In the genomic region with DNA sequence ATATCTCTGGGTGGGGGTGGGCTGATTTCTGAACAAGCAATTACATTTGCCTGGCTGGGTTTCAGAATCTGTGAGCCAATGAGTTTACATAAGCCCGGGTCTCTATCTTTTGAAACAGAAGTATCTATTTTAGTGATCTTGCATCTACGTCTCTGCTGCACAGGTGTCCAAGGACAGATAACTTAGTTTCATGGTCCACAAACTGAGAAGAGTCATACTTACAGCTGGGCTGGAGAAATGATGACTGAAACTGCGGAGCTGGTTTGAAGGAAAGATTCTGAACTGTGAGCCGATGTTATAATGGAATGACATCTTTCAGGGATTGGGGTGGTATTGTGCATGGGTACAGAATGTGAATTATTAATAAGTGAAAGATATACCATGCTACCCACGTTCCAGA, we compare ENCODE assay signal across 31 mouse cellular contexts.
"Had no signal": no experiment of that assay in that cellular context is flagged by ENCODE, and none has a peak within 500 bp of the region (broad histone marks: within the 10 kb centered on the region; RNA-seq: fewer than 3 reads in every experiment).

No protein-coding gene starts in this region.

- H3K27ac ChIP-seq: limb, embryonic 10.5 days; limb, embryonic 12.5 days; limb, embryonic 13.5 days; limb, embryonic 15.5 days; liver, embryonic 12.5 days; liver, embryonic 13.5 days; liver, embryonic 14.5 days; liver, embryonic 15.5 days; lung, embryonic 15.5 days; macrophage; midbrain, embryonic 10.5 days; midbrain, embryonic 12.5 days; midbrain, embryonic 13.5 days; midbrain, embryonic 15.5 days had no signal

- H3K36me3 ChIP-seq: limb, embryonic 10.5 days; limb, embryonic 12.5 days; limb, embryonic 13.5 days; limb, embryonic 15.5 days; liver, embryonic 12.5 days; liver, embryonic 13.5 days; liver, embryonic 15.5 days; lung, embryonic 15.5 days; midbrain, embryonic 10.5 days; midbrain, embryonic 12.5 days; midbrain, embryonic 13.5 days; midbrain, embryonic 15.5 days had no signal

- H3K27me3 ChIP-seq: limb, embryonic 12.5 days; limb, embryonic 13.5 days; limb, embryonic 15.5 days; liver, embryonic 13.5 days; liver, embryonic 15.5 days; lung, embryonic 15.5 days; megakaryocyte, embryonic 14.5 days; midbrain, embryonic 12.5 days; midbrain, embryonic 13.5 days; midbrain, embryonic 15.5 days had no signal

- DNase-seq: left cerebral cortex, postnatal 4 days; liver; liver, embryonic 13.5 days; liver, postnatal 0 days; lung, adult 18-20 months; lung, adult 2 months; lung, embryonic 14.5 days; lung, postnatal 10 days; lung, postnatal 14 days; lung, postnatal 36 days; lung, postnatal 4 days; midbrain, embryonic 14.5 days had no signal

- H3K4me2 ChIP-seq: limb, embryonic 12.5 days; limb, embryonic 13.5 days; limb, embryonic 15.5 days; liver, embryonic 11.5 days; liver, embryonic 12.5 days; liver, embryonic 13.5 days; liver, embryonic 15.5 days; lung, embryonic 14.5 days; lung, embryonic 15.5 days; midbrain, embryonic 11.5 days; midbrain, embryonic 12.5 days; midbrain, embryonic 13.5 days; midbrain, embryonic 15.5 days had no signal

- H3K9me3 ChIP-seq: limb, embryonic 10.5 days; limb, embryonic 12.5 days; limb, embryonic 13.5 days; limb, embryonic 15.5 days; liver, embryonic 12.5 days; liver, embryonic 13.5 days; liver, embryonic 15.5 days; lung, embryonic 15.5 days; megakaryocyte, embryonic 14.5 days; midbrain, embryonic 10.5 days; midbrain, embryonic 12.5 days; midbrain, embryonic 13.5 days; midbrain, embryonic 15.5 days had no signal

- H3K4me1 ChIP-seq: liver, embryonic 12.5 days; liver, embryonic 13.5 days; liver, embryonic 15.5 days; megakaryocyte, embryonic 14.5 days; midbrain, embryonic 10.5 days; midbrain, embryonic 12.5 days; midbrain, embryonic 13.5 days; midbrain, embryonic 15.5 days had no signal

- ATAC-seq: liver, embryonic 12.5 days; liver, postnatal 0 days; lung, postnatal 0 days; midbrain, embryonic 13.5 days; midbrain, embryonic 15.5 days; midbrain, embryonic 16.5 days had no signal

- H3K4me3 ChIP-seq: limb, embryonic 10.5 days; limb, embryonic 12.5 days; limb, embryonic 13.5 days; limb, embryonic 15.5 days; liver, embryonic 12.5 days; liver, embryonic 13.5 days; liver, embryonic 15.5 days; lung, embryonic 15.5 days; megakaryocyte, embryonic 14.5 days; midbrain, embryonic 10.5 days; midbrain, embryonic 12.5 days; midbrain, embryonic 13.5 days; midbrain, embryonic 15.5 days; myocyte had no signal

- H3K9ac ChIP-seq: limb, embryonic 12.5 days; limb, embryonic 13.5 days; limb, embryonic 15.5 days; liver, embryonic 12.5 days; liver, embryonic 13.5 days; liver, embryonic 14.5 days; liver, embryonic 15.5 days; liver, postnatal 0 days; lung, embryonic 14.5 days; lung, embryonic 15.5 days; midbrain, embryonic 12.5 days; midbrain, embryonic 13.5 days; midbrain, embryonic 15.5 days had no signal
